Mouse (Mus musculus) mouse trophoblast stem cell (cell line): ENCODE results near the gene Mast2.

Experiments used
- in situ Hi-C, 2 experiments: fragments of 300-500 bp; cut with MseI, MboI; formaldehyde crosslinking; loops; 2 replicates in 1 of 2; 3 replicates in 1 of 2; pipeline ENCODE4 v1.15.1; 2025

The Mast2 gene

DNA sequence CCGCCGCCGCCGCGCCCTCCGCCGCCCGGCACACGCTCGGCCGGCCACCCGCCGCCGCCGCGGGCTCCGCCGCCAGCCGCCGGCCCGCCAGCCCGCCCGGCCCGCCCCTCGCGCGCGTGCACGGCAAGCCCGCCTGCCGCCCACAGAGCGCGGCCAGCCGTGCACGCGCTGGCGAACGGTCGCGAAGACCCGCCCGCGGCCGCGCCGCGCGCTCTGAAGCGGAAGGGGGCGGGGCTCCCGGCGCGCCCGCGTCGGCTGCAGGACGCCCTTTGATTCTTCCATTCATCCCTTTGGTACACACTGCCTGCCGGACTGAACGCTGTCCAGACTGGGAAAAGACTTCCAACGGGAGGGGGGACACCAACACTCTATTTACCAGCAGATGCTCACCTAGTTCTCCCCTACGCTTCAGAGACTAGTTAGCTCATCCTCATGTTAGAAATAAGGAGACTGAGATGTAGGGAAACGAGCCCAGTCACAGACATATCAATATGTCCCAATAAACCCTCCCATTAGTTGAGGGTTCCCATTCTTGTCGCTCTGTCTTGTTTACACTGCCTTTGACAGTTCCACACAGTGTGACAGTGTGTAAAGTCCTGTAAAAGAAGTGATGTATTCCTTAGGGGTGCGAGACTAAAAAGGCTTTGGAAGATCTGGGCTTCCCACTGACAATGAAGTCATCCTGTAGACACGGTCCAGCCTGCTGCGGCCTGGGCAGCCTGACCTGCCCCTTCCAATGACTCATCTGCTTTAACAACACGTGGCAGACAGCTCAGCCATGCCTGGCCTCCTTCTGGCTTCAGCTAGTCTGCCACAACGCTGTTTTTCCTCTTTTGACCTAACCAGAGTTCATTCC is at the start of gene Mast2:
Gene Mast2 (minus strand): TSS at position 58 of the 856 bp plus-strand sequence.
- in situ Hi-C loops, result no loop called here

GRCm38 (mm10) chr4:116507425-116508218 is 43.6 kb upstream of the Mast2 start, which contains the start of gene Ipp:
Gene Ipp, plus strand, starts transcription at chr4:116507549.
- in situ Hi-C loops, result no loop called here

DNA sequence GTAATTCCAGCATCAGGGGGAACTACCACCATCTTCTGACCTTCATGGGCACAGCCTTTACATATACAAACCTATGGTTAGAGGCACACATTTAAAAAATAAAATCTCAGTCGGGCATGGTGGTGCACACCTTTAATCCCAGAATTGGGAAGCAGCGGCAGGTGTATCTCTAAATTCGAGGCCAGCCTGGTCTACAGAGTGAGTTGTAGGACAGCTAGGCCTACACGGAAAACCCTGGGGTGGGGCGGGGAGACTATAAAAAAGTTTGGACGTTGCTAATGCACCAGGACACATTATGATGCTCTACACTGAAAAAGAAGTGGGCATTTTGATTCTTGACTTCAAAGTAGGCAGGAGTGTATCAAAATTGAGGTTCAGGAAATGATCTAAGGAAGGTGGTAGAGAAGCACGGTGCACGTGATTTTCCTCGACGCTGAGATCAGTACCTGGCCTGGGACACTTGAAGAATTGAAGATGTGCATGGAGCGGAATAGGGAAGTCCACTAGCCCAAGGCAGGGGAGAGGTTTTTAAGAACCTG is 43.0 kb upstream of the Mast2 start:
- in situ Hi-C loops, result no loop called here

- in situ Hi-C loops, result no loop called here
These were observed 36.0 kb upstream of the Mast2 start for GRCm38 (mm10) chr4:116499978-116500377.

GRCm38 (mm10) chr4:116493646-116494045 is 29.7 kb upstream of the Mast2 start:
- in situ Hi-C loops, result no loop called here

DNA sequence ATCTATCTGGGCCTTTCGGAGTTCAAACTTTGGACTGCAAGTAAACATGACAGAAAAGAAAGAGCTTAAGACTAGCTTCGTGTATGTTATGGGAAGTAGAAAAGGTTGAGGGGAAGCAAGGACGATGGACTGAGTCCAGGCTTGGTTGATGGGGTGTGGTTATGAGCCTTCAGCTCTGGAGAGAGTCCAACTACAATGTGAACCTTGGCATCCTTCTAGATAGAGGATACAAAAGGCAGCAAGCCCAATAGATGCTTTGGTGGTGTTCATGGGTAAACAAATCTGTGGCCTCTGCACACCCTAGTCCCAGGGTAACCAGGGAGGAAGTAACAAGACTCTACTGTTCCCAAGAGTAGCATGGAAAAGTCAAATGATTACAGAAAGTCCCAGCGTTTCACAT is 28.5 kb upstream of the Mast2 start:
- in situ Hi-C loops, result no loop called here

DNA sequence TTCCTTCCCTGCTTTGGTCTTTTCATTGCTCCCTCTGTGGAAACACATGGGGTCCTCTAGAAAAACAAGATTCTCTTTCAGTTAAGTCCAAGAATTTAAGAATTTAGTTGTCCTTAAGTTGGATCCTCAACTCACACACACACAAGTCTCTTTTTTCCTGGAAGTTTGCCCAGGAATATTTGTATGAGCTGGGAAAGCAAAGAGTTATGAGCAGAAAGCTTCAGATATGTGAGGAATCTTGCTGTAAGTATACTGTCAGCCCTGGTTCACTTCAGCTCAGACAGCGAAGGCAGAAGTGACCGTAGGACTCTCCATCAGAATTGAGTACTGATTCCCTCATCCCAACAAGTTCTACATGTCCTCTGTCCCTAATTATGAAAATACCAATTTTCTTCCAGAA is 27.9 kb upstream of the Mast2 start:
- in situ Hi-C loops, result no loop called here

- in situ Hi-C loops, result no loop called here
These were observed 27.1 kb upstream of the Mast2 start for GRCm38 (mm10) chr4:116491119-116491536.

- in situ Hi-C loops, result no loop called here
These were observed 19.5 kb upstream of the Mast2 start for GRCm38 (mm10) chr4:116483476-116483875.

DNA sequence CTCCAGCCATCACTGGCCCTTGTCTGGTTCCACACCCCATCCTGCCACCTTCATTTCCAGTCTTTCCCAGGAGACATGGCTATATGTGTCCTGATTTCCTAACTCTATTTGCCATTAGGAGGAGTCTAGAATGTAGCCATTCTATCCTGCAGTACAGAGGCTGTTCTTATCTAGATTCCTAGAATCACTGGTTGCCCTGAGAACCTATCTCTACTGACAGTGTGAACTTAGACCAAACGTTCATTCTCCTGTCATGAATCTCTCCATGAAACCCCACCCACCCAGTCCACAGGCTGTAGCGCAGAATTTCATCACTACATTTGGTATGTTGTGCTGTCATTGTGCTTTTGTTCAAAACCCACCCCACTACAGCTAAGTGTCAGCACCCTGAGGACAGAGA is 17.3 kb upstream of the Mast2 start:
- in situ Hi-C loops, result no loop called here

DNA sequence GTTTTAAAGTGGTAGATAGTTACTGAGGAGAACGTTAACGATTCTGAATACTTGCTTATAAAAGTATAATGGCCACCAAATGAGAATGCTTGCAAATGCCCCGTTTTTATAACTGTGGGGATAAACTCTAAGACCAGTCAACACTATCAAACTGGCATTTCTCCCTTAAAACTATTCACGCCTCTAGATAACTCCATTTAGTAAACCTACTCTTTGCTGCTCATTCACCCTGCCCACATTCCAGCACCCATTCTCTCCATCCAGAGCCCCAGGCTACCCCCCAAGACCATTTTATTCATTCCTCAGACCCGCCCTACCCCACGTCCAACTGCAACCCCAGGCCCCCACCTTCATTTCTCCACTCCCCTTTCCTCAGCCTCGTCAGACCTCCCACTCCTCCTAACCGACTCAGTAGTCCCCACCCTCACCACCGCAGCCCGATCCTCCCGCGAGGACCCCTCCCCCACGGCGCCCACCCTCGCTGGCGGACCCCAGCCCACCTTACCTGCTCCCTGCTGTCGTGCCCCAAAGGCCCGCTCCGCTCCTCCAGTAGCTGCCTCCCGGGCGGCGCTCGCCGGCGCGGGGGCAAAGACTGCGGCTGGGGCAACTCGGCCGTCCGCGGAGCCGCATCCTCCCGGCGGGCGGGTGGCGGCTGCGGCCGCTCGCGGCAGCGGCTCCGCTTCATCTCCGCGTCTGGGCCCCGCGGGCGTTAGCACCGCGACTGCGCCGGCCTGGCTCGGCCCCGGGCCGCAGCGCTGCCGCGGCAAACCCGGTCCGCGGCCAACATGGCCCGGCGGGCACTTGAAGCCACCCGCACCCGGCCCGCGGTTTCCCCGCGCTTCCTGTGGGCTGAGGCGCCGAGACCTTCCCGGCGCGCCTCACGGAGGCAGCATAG is 505 bp downstream of the Mast2 start:
- in situ Hi-C loops, result no loop called here

GRCm38 (mm10) chr4:116461943-116462342 is 2.0 kb downstream of the Mast2 start:
- in situ Hi-C loops, result no loop called here

DNA sequence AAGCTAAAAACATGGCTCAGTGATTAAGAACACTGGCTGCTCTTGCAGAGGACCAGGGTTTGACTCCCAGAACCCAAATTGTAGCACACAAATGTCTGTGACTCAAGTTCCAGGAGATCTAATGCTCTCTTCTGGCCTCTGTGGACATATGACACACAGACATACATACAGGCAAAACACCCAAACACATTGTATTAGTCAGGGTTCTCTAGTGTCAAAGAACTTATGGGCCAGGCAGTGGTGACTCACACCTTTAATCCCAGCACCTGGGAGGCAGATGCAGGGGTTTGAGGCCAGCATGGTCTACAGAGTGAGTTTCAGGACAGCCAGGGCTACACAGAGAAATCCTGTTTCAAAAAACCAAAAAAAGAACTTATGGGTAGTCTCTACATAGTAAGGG is 12.4 kb downstream of the Mast2 start:
- in situ Hi-C loops, result no loop called here

- in situ Hi-C loops, result no loop called here
These were observed 14.0 kb downstream of the Mast2 start for GRCm38 (mm10) chr4:116449951-116450350.

- in situ Hi-C loops, result no loop called here
These were observed 15.3 kb downstream of the Mast2 start for GRCm38 (mm10) chr4:116448673-116449072.

DNA sequence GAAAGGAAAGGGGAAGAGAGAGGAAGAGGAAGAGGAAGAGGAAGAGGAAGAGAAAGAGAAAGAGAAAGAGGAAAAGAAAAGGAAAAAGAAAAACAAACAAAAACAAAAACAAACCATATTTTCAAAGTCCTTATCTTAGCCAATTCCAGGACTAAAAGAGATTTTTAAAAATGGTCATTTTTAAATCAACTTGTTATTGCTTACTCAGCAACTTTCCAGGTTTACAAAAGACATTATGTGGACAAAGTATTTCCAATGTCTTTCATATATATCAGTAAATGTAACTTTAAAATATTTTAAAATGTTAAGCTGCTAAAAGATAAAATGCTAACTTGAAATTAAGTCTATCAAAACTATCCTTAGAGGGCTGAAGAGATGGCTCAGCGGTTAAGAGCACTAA is 24.6 kb downstream of the Mast2 start:
- in situ Hi-C loops, result no loop called here

- in situ Hi-C loops, result no loop called here
These were observed 25.4 kb downstream of the Mast2 start for GRCm38 (mm10) chr4:116438561-116438960.

DNA sequence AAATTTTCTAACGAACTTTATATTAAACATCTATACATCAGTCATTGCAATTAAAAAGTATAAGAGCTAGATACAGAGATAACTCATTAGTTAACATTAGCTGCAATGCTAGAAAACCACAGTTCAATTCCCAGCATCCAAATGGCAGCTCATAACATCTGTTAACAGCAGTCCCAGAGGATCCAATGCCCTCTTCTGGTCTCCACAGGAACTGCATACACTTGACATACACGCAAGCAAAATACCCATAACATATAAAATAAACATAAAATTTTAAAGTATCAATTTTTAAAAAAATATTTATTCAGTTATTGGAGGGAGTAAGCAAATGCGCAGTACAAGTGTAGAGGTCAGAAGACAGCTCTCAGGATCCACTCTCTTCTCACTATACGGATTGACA is 28.4 kb downstream of the Mast2 start:
- in situ Hi-C loops, result no loop called here

DNA sequence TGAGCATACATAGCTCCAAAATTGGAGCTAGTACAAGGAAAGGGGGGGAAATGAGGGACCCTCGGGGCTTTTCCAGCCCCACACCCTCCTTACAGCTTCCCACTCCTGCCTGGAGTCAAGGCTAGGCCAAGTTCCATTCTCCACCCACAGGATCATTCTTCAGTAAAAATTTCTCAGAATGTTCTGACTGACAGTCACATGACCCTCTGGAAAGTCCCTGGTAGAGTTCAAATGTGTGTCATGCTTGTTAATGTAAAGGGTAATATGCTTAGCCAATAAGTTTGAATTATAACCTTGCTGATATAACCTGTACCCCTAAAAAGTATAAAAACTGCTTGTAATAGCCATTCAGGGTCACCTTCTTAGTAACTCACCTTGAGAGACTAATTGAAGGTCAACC is 41.8 kb downstream of the Mast2 start:
- in situ Hi-C loops, result no loop called here

- in situ Hi-C loops, result no loop called here
These were observed 42.8 kb downstream of the Mast2 start for GRCm38 (mm10) chr4:116421170-116421569.

- in situ Hi-C loops, result no loop called here
These were observed 51.0 kb downstream of the Mast2 start for GRCm38 (mm10) chr4:116412993-116413392.
